ENCODE assay signal across 8 mouse cellular contexts in genomic region chr6:41604401-41605050, GRCm38 (mm10). TPM values are rescaled to one million over a fixed set of nuclear protein-coding genes. Genes with fewer than 3 reads are reported as not detected.
DNase-seq lines count a peak whose midpoint lies in the region; ATAC-seq and TF ChIP-seq lines count a peak whose summit lies in the region.

No protein-coding gene starts in this region.

- intact Hi-C loops in heart, adult 2 months (cut with DNase I) = no loop called here

- H3K27ac ChIP-seq in heart, adult 2 months = no peak overlapping the region
- H3K27ac ChIP-seq in forebrain, embryonic 14.5 days (ENCODE audit: low read depth, low read length) = peak overlapping the region; percentile 89
- peak overlapping the region; percentile 84 for H3K27ac ChIP-seq in intestine, embryonic 16.5 days (ENCODE audit: low read length)
- no peak overlapping the region for H3K27ac ChIP-seq in liver, embryonic 15.5 days (replicated peaks)
- peak overlapping the region; percentile 58; the same call in 1 of the 2 replicates for H3K27ac ChIP-seq in neural tube, embryonic 11.5 days (ENCODE audit: low read depth, low read length)

- ATAC-seq in forebrain, embryonic 14.5 days = peak; percentile 64
- ATAC-seq in intestine, embryonic 16.5 days = peak; percentile 76
- ATAC-seq in liver, embryonic 15.5 days (ENCODE audit: insufficient read depth) = no peak
- ATAC-seq in neural tube, embryonic 11.5 days (ENCODE audit: insufficient read depth, low FRiP score, low TSS enrichment) = peak; percentile 73

- DNase-seq in heart, adult 2 months = peak; percentile 28 to 31
- DNase-seq in heart, adult 9 months (ENCODE audit: low spot score in 2 of 2) = no peak
- peak; percentile 56 for DNase-seq in adrenal gland, postnatal 10 days
- peak; percentile 90 for DNase-seq in forebrain, embryonic 14.5 days (ENCODE audit: low spot score)
- peak; percentile 76 for DNase-seq in neural tube, embryonic 11.5 days (ENCODE audit: low spot score)
- peak; percentile 85 for DNase-seq in thymus, postnatal 25 days

- H3K27me3 ChIP-seq in heart, adult 2 months (ENCODE audit: control insufficient read depth, insufficient read depth, low read length) = no peaks in the 10 kb centered on the region
- no peaks in the 10 kb centered on the region for H3K27me3 ChIP-seq in forebrain, embryonic 14.5 days (replicated peaks; ENCODE audit: control insufficient read depth, insufficient read depth, low read length)
- H3K27me3 ChIP-seq in intestine, embryonic 16.5 days (replicated peaks; ENCODE audit: control insufficient read depth, insufficient read depth, low read length) = peaks cover 3% of the 10 kb centered on the region; the same call in 1 of the 2 replicates
- peaks cover 25% of the 10 kb centered on the region for H3K27me3 ChIP-seq in liver, embryonic 15.5 days
- H3K27me3 ChIP-seq in neural tube, embryonic 11.5 days (ENCODE audit: control insufficient read depth, insufficient read depth, low read length) = no peaks in the 10 kb centered on the region

- H3K9ac ChIP-seq in heart, adult 2 months (ENCODE audit: low read depth, low read length) = no peak overlapping the region; the same call in 1 of the 2 replicates
- peak overlapping the region; percentile 84 for H3K9ac ChIP-seq in forebrain, embryonic 14.5 days (ENCODE audit: low read length)
- peak overlapping the region; percentile 83 for H3K9ac ChIP-seq in intestine, embryonic 16.5 days (ENCODE audit: low read depth, low read length)
- H3K9ac ChIP-seq in liver, embryonic 15.5 days = no peak overlapping the region
- H3K9ac ChIP-seq in neural tube, embryonic 11.5 days (ENCODE audit: low read length) = peak overlapping the region; percentile 67

- 2% methylated on average over 23 of the region's 23 CpGs for WGBS in heart, adult 2 months
- WGBS in forebrain, embryonic 14.5 days = 0% methylated on average over 23 of the region's 23 CpGs
- WGBS in intestine, embryonic 16.5 days = under 1% methylated on average over 23 of the region's 23 CpGs
- WGBS in liver, embryonic 15.5 days (ENCODE audit: insufficient replicate concordance) = under 1% methylated on average over 23 of the region's 23 CpGs
- WGBS in neural tube, embryonic 11.5 days = under 1% methylated on average over 23 of the region's 23 CpGs

- no peaks in the 10 kb centered on the region for H3K9me3 ChIP-seq in forebrain, embryonic 14.5 days (replicated peaks; ENCODE audit: control insufficient read depth, low read length)
- no peaks in the 10 kb centered on the region for H3K9me3 ChIP-seq in intestine, embryonic 16.5 days (ENCODE audit: control insufficient read depth, low read length)
- H3K9me3 ChIP-seq in liver, embryonic 15.5 days (replicated peaks) = no peaks in the 10 kb centered on the region
- H3K9me3 ChIP-seq in neural tube, embryonic 11.5 days (ENCODE audit: control insufficient read depth, low read length) = no peaks in the 10 kb centered on the region

- no peak for TF ChIP-seq EP300 in heart, adult 2 months (IDR thresholded peaks at IDR 0.05; ENCODE audit: insufficient read depth, low read depth, low read length)

- H3K4me2 ChIP-seq in forebrain, embryonic 14.5 days (ENCODE audit: low read length) = peak overlapping the region; percentile 93
- peak overlapping the region; percentile 96 for H3K4me2 ChIP-seq in intestine, embryonic 16.5 days (ENCODE audit: low read depth, low read length)
- peak overlapping the region; percentile 80 for H3K4me2 ChIP-seq in liver, embryonic 15.5 days
- H3K4me2 ChIP-seq in neural tube, embryonic 11.5 days (ENCODE audit: low read depth) = peak overlapping the region; percentile 91

- no peaks in the 10 kb centered on the region for H3K36me3 ChIP-seq in heart, adult 2 months (ENCODE audit: control insufficient read depth, insufficient read depth, low read length)
- no peaks in the 10 kb centered on the region for H3K36me3 ChIP-seq in forebrain, embryonic 14.5 days (ENCODE audit: control insufficient read depth, insufficient read depth, low read length)
- no peaks in the 10 kb centered on the region for H3K36me3 ChIP-seq in intestine, embryonic 16.5 days (ENCODE audit: control insufficient read depth, insufficient read depth, low read length)
- H3K36me3 ChIP-seq in liver, embryonic 15.5 days (replicated peaks) = no peaks in the 10 kb centered on the region
- H3K36me3 ChIP-seq in neural tube, embryonic 11.5 days (ENCODE audit: control insufficient read depth, insufficient read depth, low read length) = no peaks in the 10 kb centered on the region

- peak overlapping the region; percentile 51 for H3K4me3 ChIP-seq in heart, adult 2 months
- H3K4me3 ChIP-seq in forebrain, embryonic 14.5 days (ENCODE audit: low read depth, low read length) = peak overlapping the region; percentile 65
- H3K4me3 ChIP-seq in intestine, embryonic 16.5 days (ENCODE audit: low read length) = peak overlapping the region; percentile 78
- H3K4me3 ChIP-seq in liver, embryonic 15.5 days (replicated peaks) = peak overlapping the region; percentile 61
- peak overlapping the region; percentile 55 for H3K4me3 ChIP-seq in neural tube, embryonic 11.5 days (ENCODE audit: low read depth, low read length)

- H3K4me1 ChIP-seq in heart, adult 2 months (ENCODE audit: control insufficient read depth, insufficient read depth, low read length) = no peaks in the 10 kb centered on the region
- H3K4me1 ChIP-seq in forebrain, embryonic 14.5 days (ENCODE audit: control insufficient read depth, insufficient read depth, low read length) = peaks cover 10% of the 10 kb centered on the region
- peaks cover 5% of the 10 kb centered on the region; the same call in 1 of the 2 replicates for H3K4me1 ChIP-seq in intestine, embryonic 16.5 days (ENCODE audit: control insufficient read depth, insufficient read depth, low read length)
- peaks cover 9% of the 10 kb centered on the region; the same call in 1 of the 2 replicates for H3K4me1 ChIP-seq in liver, embryonic 15.5 days (replicated peaks)
- 0 out of 2 replicates have a peak, but pooled peaks cover 5% of the 10 kb centered on the region for H3K4me1 ChIP-seq in neural tube, embryonic 11.5 days (ENCODE audit: control insufficient read depth, insufficient read depth, low read length)

- no peak for TF ChIP-seq POLR2A in heart, adult 2 months (IDR thresholded peaks at IDR 0.05; ENCODE audit: insufficient read depth, low read depth, low read length)

- TF ChIP-seq CTCF in heart, adult 2 months (IDR thresholded peaks at IDR 0.05) = peak; percentile 63

- H3K79me2 ChIP-seq in heart, adult 2 months (replicated peaks; ENCODE audit: control insufficient read depth, insufficient read depth, low read length) = no peaks in the 10 kb centered on the region

RNA-seq across cellular contexts. Expression of gene Ephb6, which starts 0.8 kb away (rescaled TPM):
- total RNA-seq in heart, adult 2 months (2021) = 1 to 10 TPM; 1.6 to 2.0 TPM
- 1.9 and 2.1 TPM in 2 replicates for polyA plus RNA-seq in heart, adult 2 months (2012; rRNA removed)
- total RNA-seq in adrenal gland, postnatal 10 days (2021) = 10 to 100 TPM in 1 of 2 experiments, 1 to 10 TPM in 1; 8.8 to 17.4 TPM
- 20.2 and 24.7 TPM in 2 replicates for polyA plus RNA-seq in forebrain, embryonic 14.5 days (2014; fragmentation: Nextera tagmentation; extraction: Ambion mirVana)
- 6.6 and 7.4 TPM in 2 replicates for polyA plus RNA-seq in intestine, embryonic 16.5 days (2015; fragmentation: Nextera tagmentation; extraction: Ambion mirVana)
- 0.48 and 0.59 TPM in 2 replicates for polyA plus RNA-seq in liver, embryonic 15.5 days (2015; fragmentation: Nextera tagmentation; extraction: Ambion mirVana)
- 10.4 and 10.8 TPM in 2 replicates for polyA plus RNA-seq in neural tube, embryonic 11.5 days (2014; fragmentation: Nextera tagmentation; extraction: Ambion mirVana)

RNA-seq across cellular contexts. Expression of gene Trpv6, which starts 31.7 kb away (rescaled TPM):
- total RNA-seq in heart, adult 2 months (2021) = not detected
- polyA plus RNA-seq in heart, adult 2 months (2012; rRNA removed) = not detected in 2 replicates
- total RNA-seq in adrenal gland, postnatal 10 days (2021) = not detected
- polyA plus RNA-seq in forebrain, embryonic 14.5 days (2014; fragmentation: Nextera tagmentation; extraction: Ambion mirVana) = 0.54 and 0.55 TPM in 2 replicates
- polyA plus RNA-seq in intestine, embryonic 16.5 days (2015; fragmentation: Nextera tagmentation; extraction: Ambion mirVana) = 0.29 and 0.35 TPM in 2 replicates
- polyA plus RNA-seq in liver, embryonic 15.5 days (2015; fragmentation: Nextera tagmentation; extraction: Ambion mirVana) = 0.13 and 0.15 TPM in 2 replicates
- 0.31 and 0.37 TPM in 2 replicates for polyA plus RNA-seq in neural tube, embryonic 11.5 days (2014; fragmentation: Nextera tagmentation; extraction: Ambion mirVana)

Comparison
In these comparisons a context has a peak if more than half of its experiments do, and no peak if none do; other contexts are left out.
1. DNase-seq: peak in heart, adult 2 months (2 of 2), adrenal gland, postnatal 10 days (single experiment), forebrain, embryonic 14.5 days (single experiment), neural tube, embryonic 11.5 days (single experiment) and thymus, postnatal 25 days (single experiment); none in heart, adult 9 months (0 of 2).
2. H3K27ac ChIP-seq: peak in forebrain, embryonic 14.5 days (single experiment), intestine, embryonic 16.5 days (single experiment) and neural tube, embryonic 11.5 days (single experiment); none in heart, adult 2 months (single experiment) and liver, embryonic 15.5 days (single experiment).
3. H3K9ac ChIP-seq: peak in forebrain, embryonic 14.5 days (single experiment), intestine, embryonic 16.5 days (single experiment) and neural tube, embryonic 11.5 days (single experiment); none in heart, adult 2 months (single experiment) and liver, embryonic 15.5 days (single experiment).
4. Peak in every context shown above with its lines, with median percentiles within 50 percentile points of each other: H3K4me3 ChIP-seq and H3K4me2 ChIP-seq.